Mouse (Mus musculus) lung, adult 2 months (tissue): Measurements from ENCODE around the gene Rpp30.

Experiments used
- CTCF ChIP-seq: fragments of 200-500 bp; IDR thresholded peaks from 2 replicates; pipeline ENCODE4 v1.5.1; 2011; ENCODE audit warnings: mild to moderate bottlenecking, low read length, control low read depth; ENCODE audit not compliant: insufficient read depth
- POLR2A ChIP-seq: fragments of 200-500 bp; IDR thresholded peaks from 2 replicates; pipeline ENCODE4 v1.6.1; 2011; ENCODE audit warnings: low read depth, mild to moderate bottlenecking, control low read depth, low read length, borderline replicate concordance; ENCODE audit errors: extremely low read depth

DNA sequence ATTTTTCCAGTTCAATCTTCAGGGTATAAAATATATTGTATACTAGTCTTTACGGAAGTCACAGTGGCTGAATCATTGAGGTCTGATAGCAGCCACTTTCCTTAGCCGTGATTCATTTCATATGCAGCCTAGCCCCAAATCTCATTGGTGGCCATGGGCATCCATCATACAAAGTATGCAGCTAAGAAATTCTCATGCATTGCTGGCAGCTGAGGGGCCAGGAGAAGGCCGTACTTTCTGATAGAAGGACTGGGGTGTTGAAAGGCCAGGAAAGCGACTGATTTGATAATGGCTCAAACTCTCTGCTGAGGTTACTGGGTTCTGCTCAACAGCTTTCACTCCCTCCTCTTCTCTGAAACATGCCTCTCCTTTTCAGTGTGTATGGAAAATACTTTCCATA, 32.7 kb downstream of the Rpp30 start:
- no peak for TF ChIP-seq CTCF
- TF ChIP-seq POLR2A: no peak
